Mouse (Mus musculus) kidney, postnatal 0 days (tissue): Measurements from ENCODE around the gene Mtmr6. TPM values are rescaled to one million over a fixed set of nuclear protein-coding genes. Genes with fewer than 3 reads are reported as not detected.
"Not testable (repeated sequence)": the region's sequence is repeated elsewhere in the genome, so short reads cannot be mapped to it uniquely, and the experiment has no call there.

ENCODE experiments used
- ATAC-seq: fragments of 200-750 bp; cut with Nextera tagmentation; replicated peaks from 2 replicates; pipeline ENCODE4 v1.8.0; 2017; ENCODE audit warnings: low read depth, moderate number of reproducible peaks, moderate TSS enrichment, moderate library complexity; ENCODE audit not compliant: low FRiP score
- DNase-seq: peaks from one replicate; pipeline ENCODE4 v3.0.0-alpha.2; 2016; ENCODE audit warnings: low spot score
- H3K27ac ChIP-seq: fragments of 300-500 bp; sonication (generic); 2 replicates; pipeline ENCODE4 v1.5.1; 2014; ENCODE audit warnings: mild to moderate bottlenecking
- H3K27me3 ChIP-seq: fragments of 300-500 bp; sonication (generic); 2 replicates; pipeline ENCODE4 v1.6.1; 2014; ENCODE audit warnings: low read length, mixed read lengths; ENCODE audit not compliant: insufficient read depth
- H3K36me3 ChIP-seq: fragments of 300-500 bp; sonication (generic); 2 replicates; pipeline ENCODE4 v1.6.1; 2014; ENCODE audit warnings: low read length, mixed read lengths; ENCODE audit not compliant: insufficient read depth
- H3K4me1 ChIP-seq: fragments of 300-500 bp; sonication (generic); replicated peaks from 2 replicates; pipeline ENCODE4 v1.6.1; 2014; ENCODE audit warnings: antibody characterized with exemption, low read length, mixed read lengths; ENCODE audit not compliant: insufficient read depth
- H3K4me2 ChIP-seq: fragments of 300-500 bp; sonication (generic); 2 replicates; pipeline ENCODE4 v1.6.1; 2014; ENCODE audit warnings: mild to moderate bottlenecking, low read length, moderate library complexity, mixed read lengths
- H3K4me3 ChIP-seq: fragments of 300-500 bp; sonication (generic); replicated peaks from 2 replicates; pipeline ENCODE4 v1.5.1; 2014; ENCODE audit warnings: low read depth, low read length
- H3K9ac ChIP-seq: fragments of 300-500 bp; sonication (generic); 2 replicates; pipeline ENCODE4 v1.6.1; 2014; ENCODE audit warnings: low read depth, low read length
- H3K9me3 ChIP-seq: fragments of 300-500 bp; sonication (generic); replicated peaks from 2 replicates; pipeline ENCODE4 v1.6.1; 2016; ENCODE audit warnings: low read length, inconsistent platforms, mixed read lengths
- CTCF ChIP-seq: IDR thresholded peaks from 2 replicates; pipeline ENCODE4 v1.5.1; 2016; ENCODE audit warnings: antibody characterized with exemption, low read depth, mild to moderate bottlenecking, moderate library complexity
- WGBS: fragments of 180-500 bp; shearing (Covaris S2); extraction: QIAGEN DNeasy Blood & Tissue Kit; methylation state at CpG from one replicate; pipeline ENCODE4 v1.1.7; 2014; 5-methylcytosine and 5-hydroxymethylcytosine counted together
- polyA plus RNA-seq: library from polyadenylated mRNA; unstranded; fragments of >200 nt; fragmentation: Nextera tagmentation; extraction: Ambion mirVana; gene quantifications from 2 replicates; pipeline ENCODE4 v1.2.1, GENCODE M21; 2015

Mtmr6 gene
- polyA plus RNA-seq, 1 experiment from 2014 or later, result 31.3 TPM

DNA sequence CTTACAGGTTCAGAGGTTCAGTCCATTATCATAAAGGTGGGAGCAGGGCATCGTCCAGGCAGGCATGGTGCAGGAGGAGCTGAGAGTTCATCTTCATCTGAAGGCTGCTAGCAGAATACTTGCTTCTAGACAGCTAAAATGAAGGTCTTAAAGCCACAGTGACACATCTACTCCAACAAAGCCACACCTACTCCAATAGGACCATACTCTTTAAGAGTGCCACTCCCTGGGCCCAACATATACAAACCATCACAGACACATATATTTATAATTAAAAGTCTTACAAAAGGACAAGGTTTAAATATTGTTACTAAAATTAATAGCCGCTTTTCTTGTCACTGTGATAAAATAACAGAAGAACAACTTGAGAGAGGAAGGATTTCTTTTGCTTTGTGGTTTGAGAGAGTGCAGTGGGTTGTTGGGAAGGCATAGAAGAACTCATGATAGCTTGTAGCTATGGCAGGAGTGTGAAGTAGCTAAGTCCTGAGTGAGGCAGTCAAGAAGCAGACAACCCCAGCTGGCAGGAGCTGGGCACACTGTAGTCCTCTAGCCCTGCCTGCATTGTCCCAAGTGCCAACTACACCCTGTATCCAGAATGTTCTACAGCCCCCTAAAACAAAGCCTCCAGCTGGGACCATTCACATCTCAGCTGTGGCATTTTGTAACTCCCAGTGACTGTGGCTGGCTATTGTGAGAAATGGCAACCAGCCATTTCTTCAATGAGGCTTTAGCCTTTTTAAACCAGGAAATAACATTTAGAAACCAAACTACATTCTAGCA is 39.6 kb downstream of the Mtmr6 start:
- WGBS, result 77% methylated on average over 2 of the region's 2 CpGs
- H3K27me3 ChIP-seq, result no peaks in the 10 kb centered on the region
- H3K4me2 ChIP-seq, result no peak overlapping the region
- no peak for TF ChIP-seq CTCF
- no peak for ATAC-seq
- no peak overlapping the region for H3K27ac ChIP-seq
- no peak overlapping the region for H3K9ac ChIP-seq
- no peaks in the 10 kb centered on the region for H3K4me1 ChIP-seq
- no peaks in the 10 kb centered on the region for H3K9me3 ChIP-seq
- no peak for DNase-seq
- 0 out of 2 replicates have a peak, but pooled peaks cover 5% of the 10 kb centered on the region for H3K36me3 ChIP-seq
- no peak overlapping the region for H3K4me3 ChIP-seq

DNA sequence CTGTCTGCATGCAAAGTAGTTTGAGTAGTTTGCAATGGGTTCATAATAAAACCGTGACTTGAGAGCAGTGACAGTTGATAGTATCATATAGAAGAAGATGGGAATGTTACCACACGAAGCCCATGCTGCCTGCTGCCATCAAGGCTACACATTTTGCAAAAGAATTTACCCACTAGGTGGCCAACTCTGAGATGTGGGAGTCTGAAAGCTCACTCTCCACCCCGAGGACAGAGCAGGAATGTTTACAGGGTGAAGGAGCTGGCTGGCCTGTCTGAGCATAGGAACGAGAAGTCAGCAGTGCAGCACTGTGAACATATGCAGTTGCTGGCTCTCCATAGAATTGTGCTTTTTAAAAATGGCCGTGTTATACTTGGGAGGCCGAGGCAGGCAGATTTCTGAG is 43.1 kb downstream of the Mtmr6 start:
- Histone ChIP-seq H3K27me3 (no peaks in the 10 kb centered on the region), H3K4me2 (no peak overlapping the region), H3K9ac (no peak overlapping the region), H3K4me3 (no peak overlapping the region), H3K4me1 (no peaks in the 10 kb centered on the region), H3K9me3 (no peaks in the 10 kb centered on the region), H3K36me3 (no peaks in the 10 kb centered on the region), H3K27ac (no peak overlapping the region)
- DNase-seq (peak; percentile 25), ATAC-seq (no peak)
- TF ChIP-seq CTCF, result peak; percentile 58
- 59% methylated on average over 6 of the region's 6 CpGs for WGBS

DNA sequence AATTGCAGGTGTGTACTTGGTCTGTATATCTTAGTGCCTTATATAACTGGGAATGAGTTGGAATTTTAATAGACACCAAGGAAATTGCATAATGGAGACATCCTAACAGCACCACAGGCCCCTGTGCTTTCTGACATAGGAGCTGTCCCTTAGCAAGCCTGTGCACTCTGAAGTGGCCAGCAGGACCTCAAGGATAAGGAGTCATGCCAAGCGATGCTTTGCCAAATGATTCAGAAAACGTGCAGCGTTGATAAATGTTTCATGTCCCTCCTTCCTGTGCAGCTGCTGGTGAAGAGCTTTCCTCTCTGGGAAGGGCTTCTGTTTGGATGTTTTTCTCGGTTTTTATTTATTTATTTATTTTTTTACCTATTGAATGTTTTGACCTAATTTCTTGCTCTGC is 45.7 kb downstream of the Mtmr6 start:
- WGBS, result 41% methylated on average over 4 of the region's 4 CpGs
- Histone ChIP-seq H3K4me1 (no peaks in the 10 kb centered on the region), H3K4me2 (no peak overlapping the region), H3K9ac (no peak overlapping the region), H3K9me3 (no peaks in the 10 kb centered on the region), H3K27me3 (no peaks in the 10 kb centered on the region), H3K4me3 (no peak overlapping the region), H3K36me3 (no peaks in the 10 kb centered on the region), H3K27ac (no peak overlapping the region)
- no peak for TF ChIP-seq CTCF
- ATAC-seq (no peak), DNase-seq (no peak)

DNA sequence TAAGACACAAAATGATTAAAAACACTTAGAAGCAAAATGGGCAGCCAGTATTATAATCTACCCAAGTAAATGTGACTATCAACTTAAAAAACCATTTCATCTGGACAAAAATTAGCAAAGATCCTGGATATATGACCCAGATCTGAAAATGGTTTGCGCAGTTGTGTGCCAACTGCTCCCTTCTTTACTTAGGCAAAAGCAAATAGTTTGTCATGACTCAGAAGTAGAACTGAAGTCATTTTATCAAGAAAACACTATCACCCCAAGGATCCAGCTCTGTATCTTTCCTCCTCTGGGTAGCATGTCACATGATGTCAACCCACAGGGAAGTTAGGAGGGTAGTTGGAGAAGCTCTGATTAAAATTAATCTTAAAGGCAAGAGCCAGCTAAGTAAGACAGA is 54.2 kb downstream of the Mtmr6 start:
- DNase-seq, result no peak
- no peak for TF ChIP-seq CTCF
- no peak overlapping the region for H3K27ac ChIP-seq
- H3K4me1 ChIP-seq, result no peaks in the 10 kb centered on the region
- 98% methylated on average over 1 of the region's 1 CpGs for WGBS
- ATAC-seq, result no peak
- no peak overlapping the region for H3K9ac ChIP-seq
- H3K4me2 ChIP-seq, result no peak overlapping the region
- H3K4me3 ChIP-seq, result no peak overlapping the region
- H3K27me3 ChIP-seq, result no peaks in the 10 kb centered on the region
- H3K9me3 ChIP-seq, result no peaks in the 10 kb centered on the region
- H3K36me3 ChIP-seq, result no peaks in the 10 kb centered on the region

DNA sequence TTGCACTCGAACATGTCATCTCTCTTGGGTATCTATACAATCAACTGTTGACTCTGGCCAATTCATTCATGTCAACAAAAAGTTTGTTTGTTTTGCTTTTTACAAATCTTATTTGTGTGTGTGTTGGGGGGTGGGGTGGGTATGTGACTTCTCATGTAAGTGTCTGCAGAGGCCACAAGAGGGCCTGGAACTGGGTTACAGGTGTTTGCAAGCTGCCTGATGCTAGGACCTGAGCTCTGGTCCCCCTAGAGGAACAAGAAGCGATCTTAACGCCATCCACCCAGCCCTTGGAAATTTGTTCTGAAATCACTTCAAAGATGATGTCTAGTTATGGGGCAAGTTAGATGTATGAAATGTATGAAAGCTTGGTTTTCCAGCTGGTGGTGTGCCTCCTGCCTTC is 55.8 kb downstream of the Mtmr6 start:
- Histone ChIP-seq H3K27me3 (no peaks in the 10 kb centered on the region), H3K27ac (no peak overlapping the region), H3K9ac (no peak overlapping the region), H3K4me2 (no peak overlapping the region), H3K4me1 (no peaks in the 10 kb centered on the region), H3K36me3 (no peaks in the 10 kb centered on the region), H3K4me3 (no peak overlapping the region), H3K9me3 (no peaks in the 10 kb centered on the region)
- TF ChIP-seq CTCF, result no peak
- ATAC-seq (no peak), DNase-seq (no peak)
- 76% methylated on average over 3 of the region's 3 CpGs for WGBS

DNA sequence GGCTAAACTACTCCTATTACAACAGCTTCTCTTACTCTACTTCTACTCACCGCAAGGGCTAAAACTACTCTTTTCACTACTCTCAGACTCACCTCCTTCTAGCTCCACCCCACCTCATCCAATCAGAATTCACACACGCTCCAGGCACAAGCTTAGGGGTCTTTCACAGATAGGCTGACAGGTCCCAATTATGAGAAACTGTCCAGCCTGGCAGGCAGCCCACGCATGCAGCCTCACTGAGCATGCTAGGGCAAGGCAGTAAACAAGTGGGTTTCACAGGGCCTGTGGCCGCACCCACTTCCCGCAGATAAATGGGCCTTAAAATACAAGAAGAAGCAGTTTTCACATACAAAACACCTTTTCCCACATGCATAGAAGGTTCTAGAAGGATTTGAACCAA is 75.0 kb downstream of the Mtmr6 start:
- not testable (repeated sequence) for H3K9me3 ChIP-seq, H3K4me2 ChIP-seq, H3K27me3 ChIP-seq, H3K36me3 ChIP-seq, DNase-seq, ATAC-seq, H3K9ac ChIP-seq, H3K27ac ChIP-seq, H3K4me3 ChIP-seq, H3K4me1 ChIP-seq
- WGBS, result 68% methylated on average over 5 of the region's 5 CpGs

DNA sequence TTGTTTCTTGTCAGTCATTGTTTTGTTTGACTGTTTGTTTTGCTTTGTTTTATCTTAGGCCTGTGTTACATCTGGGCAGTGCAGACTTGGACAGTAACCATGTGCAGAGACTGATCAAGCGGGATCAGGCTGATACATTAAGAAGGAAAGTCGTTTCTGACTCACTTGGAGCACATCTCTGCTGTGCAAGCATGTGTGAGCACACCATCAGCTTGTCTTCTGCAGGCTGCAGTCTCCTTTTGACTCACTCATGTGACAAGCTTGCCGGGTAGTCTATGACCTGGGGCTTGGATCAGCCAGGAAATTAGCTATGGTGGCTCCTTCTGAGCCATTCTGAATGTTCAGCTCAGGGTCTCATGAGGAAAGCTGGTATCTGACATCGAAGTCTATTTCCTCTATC is 75.5 kb downstream of the Mtmr6 start:
- no peak for DNase-seq
- no peak for TF ChIP-seq CTCF
- Histone ChIP-seq H3K4me2 (no peak overlapping the region), H3K27me3 (no peaks in the 10 kb centered on the region), H3K27ac (no peak overlapping the region), H3K9ac (no peak overlapping the region), H3K36me3 (no peaks in the 10 kb centered on the region), H3K4me1 (no peaks in the 10 kb centered on the region), H3K4me3 (no peak overlapping the region), H3K9me3 (no peaks in the 10 kb centered on the region)
- no peak for ATAC-seq
- WGBS, result 70% methylated on average over 4 of the region's 4 CpGs
